Mouse (Mus musculus): Measurements from ENCODE around the gene Bloc1s5.
A peak's percentile ranks its signal among the peaks of the same experiment; 100 is the strongest.
"Not testable (repeated sequence)": the region's sequence is repeated elsewhere in the genome, so short reads cannot be mapped to it uniquely, and the experiment has no call there.

Gene Bloc1s5

DNA sequence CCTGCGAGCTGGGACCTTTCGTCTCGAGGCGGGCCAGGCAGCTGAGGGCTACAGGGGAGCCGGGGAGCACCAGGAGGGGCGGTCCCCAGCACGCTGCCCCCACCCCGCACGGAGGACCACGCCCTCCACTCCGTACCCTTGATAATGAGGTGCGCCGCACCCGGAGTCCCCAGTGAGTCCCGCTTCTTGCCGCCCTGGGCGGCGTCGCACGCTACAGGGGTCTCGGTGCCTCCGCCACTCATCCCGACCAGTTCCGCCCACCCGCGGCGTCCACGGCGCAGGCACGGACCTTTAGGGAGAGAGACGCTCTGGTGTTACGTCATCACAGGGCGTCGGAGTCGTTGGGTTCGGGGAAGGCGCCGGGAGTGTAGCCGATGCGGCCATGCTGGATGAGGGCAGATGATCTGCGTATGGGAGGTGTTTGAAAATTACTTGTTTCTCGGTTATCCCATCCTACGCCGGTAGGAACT is at the start of gene Bloc1s5:
Bloc1s5 (minus strand) TSS at position 310 of the 470 bp plus-strand sequence.
- DNase-seq = peak; percentile 96

DNA sequence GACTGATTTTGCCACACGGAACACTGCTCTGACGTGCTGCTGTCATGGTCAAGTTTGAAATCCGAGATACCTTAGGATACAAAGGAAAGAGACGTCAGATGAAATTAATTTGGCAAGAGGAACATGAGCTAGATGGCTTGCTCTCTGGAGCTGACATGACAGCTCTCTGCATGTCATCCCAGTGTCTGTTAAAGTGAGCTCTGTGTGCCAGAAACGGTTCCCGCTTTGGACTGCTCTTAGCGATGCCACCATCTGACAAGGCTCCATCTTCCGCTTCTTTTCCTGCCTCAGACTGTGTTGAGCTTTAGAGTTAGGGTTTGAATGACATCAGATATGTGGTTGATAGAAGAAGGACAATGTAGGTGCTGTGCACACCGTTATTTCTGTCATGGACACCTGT is 37.4 kb upstream of the Bloc1s5 start:
- DNase-seq = no peak

DNA sequence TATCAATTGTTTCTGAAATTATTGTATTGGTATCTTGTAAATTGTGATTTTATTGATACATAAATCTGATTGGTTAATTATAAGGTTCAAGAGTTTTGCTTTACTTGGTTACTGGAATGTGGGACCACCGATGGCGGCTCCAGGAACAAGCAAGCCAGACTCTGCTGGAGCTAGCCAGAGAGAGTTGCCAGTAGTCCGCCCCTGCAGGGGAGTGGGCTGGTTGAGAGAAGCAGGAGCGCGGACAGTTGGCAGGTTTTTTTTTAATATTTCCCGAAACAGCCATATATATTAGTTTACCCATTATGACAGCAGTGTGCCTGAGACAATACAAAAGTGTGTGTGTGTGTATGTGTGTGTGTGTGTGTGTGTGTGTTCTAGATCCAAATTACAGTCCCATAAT is 36.5 kb upstream of the Bloc1s5 start:
- not testable (repeated sequence) for DNase-seq

DNA sequence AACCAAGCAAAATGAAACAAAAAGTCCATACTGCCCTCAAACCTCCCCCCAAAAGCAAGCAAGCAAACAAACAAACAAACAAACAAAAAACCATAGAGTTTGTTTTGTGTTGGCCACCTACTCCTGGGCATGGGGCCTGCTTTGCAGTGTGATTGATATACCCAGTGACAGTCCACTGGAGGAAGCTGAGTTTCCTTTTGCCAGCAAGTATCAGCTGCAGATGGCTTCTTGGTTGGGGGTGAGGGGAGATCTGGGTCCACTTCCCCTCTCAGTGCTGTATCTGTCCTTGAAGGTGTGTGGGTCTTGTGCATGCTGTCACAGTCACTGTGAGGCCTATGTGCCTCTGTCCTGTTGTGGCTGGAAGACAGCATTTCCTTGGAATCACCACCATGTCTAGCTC is 35.1 kb upstream of the Bloc1s5 start:
- DNase-seq = no peak

DNA sequence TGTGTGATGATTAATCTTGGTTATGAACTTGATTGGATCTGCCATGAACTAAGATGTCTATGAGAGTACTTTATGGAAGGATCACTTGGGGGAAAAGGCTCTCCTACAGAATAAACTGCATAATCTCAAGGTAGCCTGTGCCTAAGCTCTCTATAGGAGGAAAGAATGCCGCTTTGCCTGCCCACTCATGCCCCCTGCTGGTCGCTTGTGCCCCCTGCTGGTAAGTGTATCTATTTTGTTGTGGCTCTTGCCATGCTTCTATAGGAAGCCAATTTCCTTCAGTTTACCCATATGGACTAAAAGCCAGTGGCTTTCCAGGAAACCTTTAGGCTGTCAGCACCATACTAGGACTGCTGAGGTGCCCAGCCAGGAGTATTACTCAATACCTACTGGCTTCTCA is 33.6 kb upstream of the Bloc1s5 start:
- DNase-seq = peak; percentile 48

DNA sequence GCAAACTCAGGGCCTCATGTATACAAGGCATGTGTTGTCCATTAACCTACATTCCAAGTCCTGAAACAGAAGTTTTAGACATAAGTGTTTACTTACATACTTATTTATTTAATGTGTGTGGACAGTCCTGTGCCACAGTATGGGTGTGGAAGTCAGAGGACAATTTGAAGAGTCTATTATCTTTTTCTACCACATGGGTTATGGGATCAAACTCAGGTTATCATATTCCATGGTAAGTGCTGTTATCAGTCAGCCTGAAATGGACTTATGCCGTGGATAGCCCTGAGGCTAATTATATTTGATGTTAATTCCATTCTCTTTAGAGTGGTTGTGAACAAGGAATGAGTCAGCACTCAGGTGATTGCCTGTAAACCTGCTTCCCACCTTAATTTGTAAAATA is 29.8 kb upstream of the Bloc1s5 start:
- DNase-seq = no peak

DNA sequence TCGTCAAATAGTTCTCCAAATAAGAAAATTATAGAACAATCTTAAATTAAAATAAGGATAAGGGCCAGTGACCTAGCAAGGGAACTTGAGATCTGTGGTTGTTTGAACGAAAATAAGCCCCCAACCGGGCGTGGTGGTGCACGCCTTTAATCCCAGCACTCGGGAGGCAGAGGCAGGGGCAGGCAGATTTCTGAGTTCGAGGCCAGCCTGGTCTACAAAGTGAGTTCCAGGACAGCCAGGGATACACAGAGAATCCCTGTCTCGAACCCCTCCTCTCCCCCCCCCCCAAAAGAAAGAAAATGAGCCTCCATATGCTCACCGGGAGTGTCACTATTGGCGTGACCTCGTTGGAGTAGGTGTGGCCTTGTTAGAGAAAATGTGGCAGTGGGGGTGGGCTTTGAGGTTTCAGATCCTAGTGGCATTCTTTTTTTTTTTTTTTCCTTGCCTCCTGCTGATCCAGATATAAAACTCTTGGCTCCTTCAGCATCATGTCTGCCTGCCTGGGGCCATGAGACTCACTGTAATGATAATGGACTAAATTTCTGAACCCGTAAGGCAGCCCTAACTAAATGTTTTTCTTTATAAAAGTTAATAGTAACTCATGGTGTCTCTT is 24.7 kb upstream of the Bloc1s5 start:
- no peak for DNase-seq

DNA sequence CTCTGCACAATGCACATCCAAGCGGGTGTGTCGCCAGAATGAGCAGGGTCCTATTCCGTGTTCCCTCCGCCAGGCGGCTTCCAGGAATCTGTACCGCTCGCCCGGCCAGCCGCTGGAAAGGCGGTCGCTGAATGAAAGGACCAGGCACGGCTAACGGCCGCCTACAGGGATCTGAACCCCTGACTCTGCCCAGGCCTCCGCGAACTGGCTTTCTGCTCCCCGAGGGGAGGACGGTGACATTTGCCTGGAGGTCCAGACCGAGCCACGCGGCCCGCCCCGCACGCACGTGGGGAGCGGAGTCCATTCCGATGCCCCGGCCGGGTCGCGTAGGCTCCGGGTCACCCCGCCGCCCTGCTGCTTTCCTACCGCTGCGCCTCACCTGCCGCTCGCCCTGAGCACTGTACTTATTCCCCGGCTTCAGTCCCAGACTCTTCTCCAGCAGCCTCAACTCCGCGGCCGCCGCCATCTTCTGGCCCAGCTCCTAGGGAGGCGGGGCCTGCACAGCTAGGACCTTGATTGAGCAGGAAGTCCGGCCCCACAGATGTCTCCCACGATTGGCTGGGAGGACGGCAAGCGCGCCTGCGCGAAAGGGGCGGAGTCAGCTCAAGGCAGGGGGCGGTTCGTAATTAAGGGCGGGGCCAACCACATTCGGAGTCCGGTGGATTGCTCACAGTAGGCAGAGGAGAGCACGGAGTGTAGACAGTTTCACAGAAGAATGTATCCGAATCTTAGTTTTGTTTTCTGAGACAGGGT is 23.8 kb upstream of the Bloc1s5 start, which contains the start of gene Eef1e1:
Eef1e1 (minus strand) TSS at position 531 of the 753 bp plus-strand sequence.
- peak; percentile 94 for DNase-seq

DNA sequence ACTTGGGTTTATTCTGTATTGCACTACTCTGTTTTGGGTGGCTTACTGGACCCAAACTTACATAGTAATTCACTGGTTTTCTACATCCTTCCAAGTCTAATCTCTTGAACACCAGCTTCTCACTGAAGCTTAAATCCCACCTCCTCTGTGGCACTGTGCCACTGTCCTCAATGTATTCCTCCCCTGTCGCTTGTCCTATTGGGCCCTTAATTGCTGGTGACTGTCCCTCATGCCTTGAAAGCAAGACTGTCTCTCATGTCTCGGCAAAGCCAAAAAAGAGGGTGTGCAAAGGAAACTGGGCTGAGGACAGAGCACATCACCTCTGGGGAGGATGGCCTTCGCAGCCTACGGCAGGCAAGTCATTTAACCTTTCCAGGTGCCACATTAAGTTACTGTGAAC is 23.0 kb upstream of the Bloc1s5 start:
- DNase-seq = no peak

DNA sequence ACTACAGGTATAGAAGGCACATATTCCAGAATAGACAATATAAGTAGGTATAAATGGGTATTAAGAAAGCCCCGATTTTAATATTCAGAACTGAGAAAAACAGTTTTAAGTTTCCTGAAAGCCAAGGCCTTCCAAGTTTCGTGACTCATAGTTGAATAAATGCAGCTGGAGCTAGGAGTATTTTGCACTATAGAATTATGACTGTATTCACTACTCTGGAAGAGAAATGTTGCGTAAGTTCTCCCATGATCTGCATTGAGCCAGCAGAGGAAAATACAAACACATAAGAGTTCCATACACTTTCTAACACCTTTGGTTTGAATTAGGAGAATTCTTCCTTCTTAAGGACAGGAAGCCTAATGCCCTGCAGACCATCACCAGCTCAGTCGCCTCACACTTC is 15.4 kb upstream of the Bloc1s5 start:
- DNase-seq = no peak

DNA sequence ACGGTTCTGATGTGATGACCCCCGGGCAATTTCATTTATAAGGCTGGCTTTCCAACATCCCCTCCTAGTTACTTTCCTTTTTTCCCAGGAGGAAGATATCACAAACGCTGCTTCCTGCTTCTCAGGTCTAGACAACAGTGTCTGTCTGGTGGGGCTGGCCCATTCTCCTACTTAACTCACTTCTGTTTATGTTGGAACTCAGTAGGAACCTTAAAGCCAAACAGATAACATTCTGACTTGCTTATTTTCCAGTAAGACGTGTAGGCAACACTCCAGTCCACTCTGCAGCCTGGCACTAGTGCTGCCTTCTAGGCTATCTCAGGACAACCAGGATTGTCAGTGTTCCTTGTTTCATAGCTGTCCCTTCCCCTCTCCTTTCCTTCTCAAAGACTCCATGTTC is 14.2 kb upstream of the Bloc1s5 start:
- no peak for DNase-seq

DNA sequence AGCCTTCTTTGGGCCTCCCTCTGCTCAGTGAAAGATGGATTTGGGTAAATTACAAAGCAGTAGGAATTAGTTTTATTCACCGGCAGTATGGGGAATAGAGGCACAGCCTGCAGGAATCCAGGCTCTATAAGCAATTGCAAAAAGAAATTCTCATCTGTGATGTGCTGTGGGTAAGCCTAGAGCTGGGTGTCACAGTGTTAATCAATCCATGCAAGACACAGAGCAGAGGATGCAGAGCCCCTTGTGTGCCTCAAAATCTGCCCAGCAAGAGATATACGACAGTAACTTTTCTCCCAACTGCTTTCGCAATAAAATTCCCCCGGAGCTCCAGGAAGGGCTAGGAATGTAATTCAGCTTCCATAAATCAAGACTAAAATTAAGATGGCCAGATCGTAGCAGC is 6.5 kb upstream of the Bloc1s5 start:
- DNase-seq = no peak

DNA sequence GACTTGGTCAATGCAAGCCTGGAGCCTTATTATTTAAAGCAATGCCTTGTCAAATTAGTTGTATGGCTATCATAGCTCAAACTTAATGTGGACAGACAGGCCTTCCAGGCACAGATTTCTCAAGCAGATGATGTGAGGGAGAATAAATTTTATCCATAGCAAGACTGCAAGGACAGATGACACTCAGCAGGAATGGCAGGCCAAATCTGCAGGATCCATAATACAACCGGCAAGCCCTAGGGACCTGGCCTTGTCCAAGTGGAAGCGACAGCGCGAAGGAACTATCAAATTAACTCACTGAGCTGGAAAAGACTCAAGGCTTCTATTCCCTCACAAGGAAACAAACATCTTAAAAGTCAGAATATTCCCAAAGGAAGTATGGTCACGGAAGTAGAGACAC is 6.1 kb upstream of the Bloc1s5 start:
- no peak for DNase-seq

DNA sequence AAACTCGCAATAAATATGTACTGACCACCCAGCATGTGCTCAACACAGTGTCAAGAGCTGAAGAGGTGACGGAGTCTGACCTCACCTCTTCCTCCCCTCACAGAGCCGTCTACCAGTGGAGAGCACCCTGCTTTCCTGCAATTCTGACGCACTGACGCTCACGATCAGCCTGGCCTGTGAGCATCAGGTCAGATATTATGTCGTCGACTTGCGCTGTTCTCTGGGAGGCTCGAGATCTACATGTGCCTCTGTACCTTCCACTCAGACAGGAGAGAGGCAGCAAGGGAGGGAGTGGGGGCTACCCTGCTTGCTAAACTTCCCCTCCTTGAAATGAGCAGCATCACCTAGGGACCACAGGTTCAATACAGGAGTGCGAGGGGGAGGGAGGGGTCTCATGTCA is 3.8 kb upstream of the Bloc1s5 start:
- no peak for DNase-seq

DNA sequence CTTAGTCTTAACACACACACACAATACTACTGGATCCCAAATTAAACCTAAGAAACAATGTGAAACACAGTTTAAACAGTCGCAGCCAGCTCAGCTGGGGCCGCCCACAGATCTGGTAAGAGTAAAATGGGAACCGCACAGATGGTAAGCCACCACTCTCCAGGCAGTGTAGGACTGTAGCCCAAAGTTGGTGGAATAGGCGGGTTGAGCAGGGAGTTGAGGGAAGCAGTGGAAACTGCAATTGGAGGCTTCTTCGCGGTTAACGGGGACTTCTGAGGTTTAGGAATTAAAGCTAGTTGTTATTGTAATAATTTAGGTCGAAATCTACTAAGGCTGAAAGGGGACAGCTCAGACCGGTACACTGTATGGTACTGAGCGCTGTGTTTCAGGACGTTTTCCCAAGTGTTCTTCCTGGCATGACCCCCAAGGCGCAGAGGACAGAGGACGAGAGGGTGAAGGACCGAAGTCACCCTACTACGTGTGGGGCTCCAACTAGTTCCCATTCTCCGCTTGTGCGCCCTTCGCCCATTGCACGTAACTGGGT is 581 bp downstream of the Bloc1s5 start:
- no peak for DNase-seq

DNA sequence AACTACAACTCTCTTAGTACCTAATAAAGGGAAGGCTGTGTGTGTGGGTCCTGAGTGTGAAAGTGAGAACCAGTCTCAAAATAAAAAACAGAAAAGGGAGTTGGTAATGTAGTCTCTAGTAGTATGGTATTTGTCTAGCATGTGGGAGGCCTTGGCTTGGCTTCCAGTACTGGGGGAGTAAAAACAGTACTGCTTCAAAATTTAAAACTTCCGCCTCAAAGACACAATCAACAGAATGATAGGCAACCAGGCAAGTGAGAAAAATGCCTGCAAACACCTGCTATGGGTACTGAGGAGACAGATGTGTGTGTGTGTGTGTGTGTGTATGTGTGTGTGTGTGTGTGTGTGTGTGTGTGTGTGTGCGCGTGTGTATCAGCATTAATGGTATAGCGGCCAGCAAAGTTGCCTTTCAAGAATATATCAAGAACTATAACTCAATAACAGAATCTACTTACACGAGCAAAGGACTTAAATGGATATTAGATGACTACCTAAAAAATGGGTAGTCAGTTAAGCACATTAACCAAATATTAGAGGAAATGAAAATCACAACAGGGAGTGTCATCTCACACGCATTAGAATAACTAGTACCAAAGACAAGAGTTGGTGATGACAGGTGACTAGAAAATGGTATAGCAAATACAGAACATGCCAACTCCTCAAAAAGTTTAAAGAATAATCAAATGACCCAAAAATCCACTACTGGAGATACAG is 1.5 kb downstream of the Bloc1s5 start:
- DNase-seq = no peak

DNA sequence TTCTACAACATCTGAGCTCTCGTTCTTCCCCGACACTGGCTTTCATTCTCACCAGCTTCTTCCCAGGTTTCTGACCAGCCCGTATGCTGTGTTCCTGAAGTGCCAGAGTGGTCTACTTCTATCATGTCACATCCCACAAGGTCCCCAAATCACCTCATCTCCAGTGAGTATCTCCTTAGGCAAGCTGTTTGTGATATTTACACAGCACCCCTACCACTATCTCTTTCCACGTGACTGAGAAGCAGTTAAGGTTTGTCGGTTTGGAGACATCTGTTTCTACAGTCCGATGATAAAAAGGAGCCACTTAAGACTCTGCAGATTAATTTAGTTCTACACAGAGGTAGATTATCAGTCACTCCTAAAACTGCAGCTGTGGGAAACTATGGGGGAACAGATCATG is 2.4 kb downstream of the Bloc1s5 start:
- no peak for DNase-seq

DNA sequence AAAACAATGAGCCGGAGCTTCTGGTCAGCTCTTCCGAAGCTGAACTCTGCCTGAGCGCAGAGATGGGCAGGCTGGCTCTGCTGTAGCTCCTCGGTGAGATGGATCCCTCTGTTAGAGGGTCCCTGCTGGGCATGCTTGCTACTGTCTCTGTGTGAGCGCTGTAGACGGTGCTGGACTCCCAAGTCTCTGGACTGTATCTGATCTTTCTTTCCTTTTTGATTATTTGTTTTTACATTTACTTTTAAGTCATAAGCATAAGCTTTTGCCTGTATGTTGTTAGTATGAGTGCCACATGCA is 8.7 kb downstream of the Bloc1s5 start:
- no peak for DNase-seq

DNA sequence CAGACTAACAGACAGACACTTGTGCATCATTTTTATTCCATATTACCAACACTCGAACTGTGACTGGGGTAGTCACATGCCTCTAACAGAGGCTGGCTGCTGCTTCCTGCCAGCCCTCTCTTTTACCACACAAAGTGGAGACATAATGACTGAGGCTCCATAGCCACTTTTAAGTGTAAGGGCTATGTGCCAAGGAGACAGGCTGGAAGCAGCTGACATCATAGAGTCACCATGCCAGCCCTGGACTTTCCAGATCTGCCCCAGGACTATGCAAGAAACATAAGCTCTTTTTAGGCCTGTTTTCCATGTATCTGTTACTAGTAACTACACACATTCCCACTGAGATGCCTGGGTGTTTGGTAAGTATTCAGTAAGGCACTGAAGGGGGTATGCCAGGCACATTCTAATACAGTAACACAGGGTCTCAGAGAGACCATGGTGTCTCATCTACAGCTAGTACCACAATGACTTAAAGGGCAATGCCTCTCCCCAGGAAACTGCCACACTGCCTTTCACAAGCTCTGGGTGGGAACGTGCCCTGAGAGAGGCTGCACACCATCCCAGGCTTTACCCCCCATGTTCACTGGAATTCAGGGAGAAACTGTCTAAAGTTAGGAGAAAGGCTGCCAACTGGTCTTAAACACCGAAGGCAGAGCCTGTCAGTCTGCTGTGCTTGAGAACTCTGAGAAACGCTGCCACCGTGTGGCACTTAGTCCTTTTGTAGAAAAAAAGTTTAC is 9.2 kb downstream of the Bloc1s5 start:
- DNase-seq = peak; percentile 35

DNA sequence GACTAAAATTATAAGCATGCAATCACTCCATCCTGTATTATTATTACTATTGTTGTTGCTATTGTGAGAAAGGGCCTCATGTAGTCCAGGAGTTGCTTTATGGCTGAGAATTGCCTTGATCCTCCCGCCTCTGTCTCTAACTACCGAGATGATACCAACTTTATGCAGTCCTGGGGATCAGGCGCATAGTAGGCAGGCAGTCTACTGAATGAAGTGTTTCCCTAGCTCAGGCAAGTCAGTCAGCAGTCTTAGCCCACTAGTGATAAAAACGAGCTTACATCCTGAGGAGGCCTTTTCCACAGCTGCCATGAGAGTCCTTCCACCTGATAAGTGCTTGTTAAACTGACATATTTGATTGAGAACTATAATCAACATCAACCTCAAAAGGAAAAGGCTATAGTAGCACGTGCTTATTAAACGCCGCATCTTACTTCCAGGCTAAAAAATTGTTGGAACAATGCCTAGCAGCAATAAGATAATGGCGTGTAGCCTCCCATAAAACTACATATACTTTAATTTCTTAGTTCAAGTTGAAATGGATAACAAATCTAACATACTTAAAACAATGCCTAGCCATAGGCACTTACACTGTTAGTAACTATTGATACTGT is 10.5 kb downstream of the Bloc1s5 start:
- DNase-seq = no peak

DNA sequence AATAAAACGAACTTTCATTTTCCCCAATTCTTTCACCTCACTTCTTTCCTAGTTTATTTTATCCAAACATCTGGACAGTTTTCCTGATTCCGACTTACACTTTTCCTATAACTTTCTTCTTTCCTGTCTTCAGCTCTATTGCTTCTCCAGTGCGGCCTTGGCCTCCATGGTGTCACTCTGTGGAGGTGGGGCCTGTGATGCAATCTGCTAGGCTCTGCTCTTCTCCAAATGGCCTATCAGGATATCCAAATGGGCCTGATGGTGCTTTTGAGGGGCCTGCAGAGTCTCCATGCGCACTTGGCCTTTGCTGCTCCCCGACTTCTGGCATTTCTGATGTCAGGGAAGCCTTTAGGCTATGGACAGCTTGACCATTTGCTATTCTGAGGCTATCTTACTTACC is 11.6 kb downstream of the Bloc1s5 start:
- no peak for DNase-seq

DNA sequence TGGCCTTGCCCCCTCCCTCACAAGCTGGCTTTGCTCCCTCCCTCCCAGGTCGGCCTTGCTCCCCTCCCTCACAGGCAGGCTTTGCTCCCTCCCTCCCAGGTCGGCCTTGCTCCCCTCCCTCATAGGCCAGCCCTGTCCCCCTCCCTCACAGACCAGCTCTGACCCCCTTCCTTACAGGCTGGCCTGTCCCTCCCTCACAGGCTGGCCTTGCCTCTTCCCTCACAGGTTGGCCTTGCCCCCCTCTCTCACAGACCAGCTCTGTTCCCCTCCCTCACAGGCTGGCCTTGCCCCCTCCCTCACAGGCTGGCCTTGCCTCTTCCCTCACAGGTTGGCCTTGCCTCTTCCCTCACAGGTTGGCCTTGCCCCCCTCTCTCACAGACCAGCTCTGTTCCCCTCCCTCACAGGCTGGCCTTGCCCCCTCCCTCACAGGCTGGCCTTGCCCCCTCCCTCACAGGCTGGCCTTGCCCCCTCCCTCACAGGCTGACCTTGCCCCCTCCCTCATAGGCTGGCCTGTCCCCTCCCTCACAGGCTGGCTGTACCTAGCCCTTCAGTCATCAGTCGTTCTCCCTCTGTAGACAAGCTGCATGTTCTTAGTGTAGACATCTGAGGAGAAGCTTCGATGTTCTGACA is 16.8 kb downstream of the Bloc1s5 start:
- not testable (repeated sequence) for DNase-seq
